Mouse (Mus musculus): ENCODE measurements around the gene Clmp. TPM values are rescaled to one million over a fixed set of nuclear protein-coding genes. Genes with fewer than 3 reads are reported as not detected.
A peak's percentile ranks its signal among the peaks of the same experiment; 100 is the strongest.
"Not testable (repeated sequence)": the region's sequence is repeated elsewhere in the genome, so short reads cannot be mapped to it uniquely, and the experiment has no call there.

Gene Clmp
- total and polyA plus RNA-seq, 2 experiments from 2014 or later = 42.3 to 66.0 TPM

DNA sequence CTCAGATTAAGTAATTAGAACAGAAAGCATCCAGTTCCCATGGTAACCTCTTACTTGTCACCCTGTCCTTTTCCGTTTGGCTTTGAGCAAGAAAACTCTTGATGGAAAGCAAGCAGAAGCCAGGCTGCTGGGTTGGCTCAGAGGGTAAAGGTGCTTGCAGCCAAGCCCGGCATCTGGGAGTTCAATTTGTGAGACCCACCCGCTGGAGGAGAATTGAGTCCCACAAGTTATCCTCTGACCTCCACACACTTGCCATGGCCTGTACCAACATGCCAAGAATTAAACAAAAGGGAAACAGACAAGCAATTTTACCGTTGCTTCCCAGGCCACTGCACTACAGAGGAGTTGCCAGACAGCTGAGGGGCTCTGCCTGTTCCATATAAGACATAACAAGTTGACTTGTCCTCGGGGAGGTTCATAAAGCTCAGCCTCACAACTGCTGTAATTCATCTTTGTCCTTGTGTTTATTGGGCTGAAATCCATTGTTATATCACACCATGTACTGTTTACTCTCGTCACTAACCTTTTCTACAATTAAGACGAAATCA lies 80.4 kb downstream of the Clmp start:
- Histone ChIP-seq H3K27ac (no peak overlapping the region), H3K4me2 (ENCODE audit: low read depth, low read length) (no peak overlapping the region), H3K4me1 (ENCODE audit: insufficient read depth, low read length) (no peaks in the 10 kb centered on the region), H3K9ac (replicated peaks; ENCODE audit: low read length) (no peak overlapping the region), H3K4me3 (ENCODE audit: low read length) (no peak overlapping the region), H3K36me3 (ENCODE audit: insufficient read depth, low read length) (peaks cover 9% of the 10 kb centered on the region; the same call in 1 of the 2 replicates), H3K9me3 (ENCODE audit: low read length) (no peaks in the 10 kb centered on the region), H3K27me3 (ENCODE audit: insufficient read depth, low read length) (no peaks in the 10 kb centered on the region)
- DNase-seq (ENCODE audit: low spot score) = no peak
- TF ChIP-seq CTCF (IDR thresholded peaks at IDR 0.05; ENCODE audit: low read depth) = no peak
- ATAC-seq = no peak
- WGBS = 49% methylated on average over 7 of the region's 7 CpGs

GRCm38 (mm10) chr9:40767946-40768345 lies 82.2 kb downstream of the Clmp start:
- TF ChIP-seq CTCF (IDR thresholded peaks at IDR 0.05; ENCODE audit: low read depth) = no peak
- no peak for ATAC-seq

DNA sequence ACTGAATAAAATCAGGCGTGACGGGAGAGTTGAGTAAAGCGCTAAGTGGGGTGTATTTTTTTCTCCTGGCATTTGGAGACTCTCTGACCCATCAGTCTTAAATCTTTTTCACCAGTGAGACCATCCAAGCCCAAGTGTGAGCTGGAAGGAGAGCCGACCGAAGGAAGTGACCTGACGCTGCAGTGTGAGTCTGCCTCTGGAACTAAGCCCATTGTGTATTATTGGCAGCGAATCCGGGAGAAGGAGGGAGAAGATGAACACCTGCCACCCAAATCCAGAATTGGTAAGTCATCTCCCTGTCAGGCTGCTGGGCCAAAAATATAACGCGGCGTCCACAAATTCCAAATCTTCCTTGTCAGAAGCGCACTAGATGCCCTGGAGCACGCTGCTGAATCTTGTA lies 86.5 kb downstream of the Clmp start:
- Histone ChIP-seq H3K9ac (replicated peaks; ENCODE audit: low read length) (no peak overlapping the region), H3K4me2 (ENCODE audit: low read depth, low read length) (no peak overlapping the region), H3K4me3 (ENCODE audit: low read length) (no peak overlapping the region), H3K4me1 (ENCODE audit: insufficient read depth, low read length) (no peaks in the 10 kb centered on the region), H3K36me3 (ENCODE audit: insufficient read depth, low read length) (no peaks in the 10 kb centered on the region), H3K27ac (no peak overlapping the region), H3K9me3 (ENCODE audit: low read length) (no peaks in the 10 kb centered on the region), H3K27me3 (ENCODE audit: insufficient read depth, low read length) (no peaks in the 10 kb centered on the region)
- DNase-seq (ENCODE audit: low spot score) (peak; percentile 47), ATAC-seq (0 out of 2 replicates have a peak, but pooled peaks have one; percentile 32)
- whole genome bisulfite sequencing = 58% methylated on average over 13 of the region's 13 CpGs
- no peak for TF ChIP-seq CTCF (IDR thresholded peaks at IDR 0.05; ENCODE audit: low read depth)

More at GRCm38 (mm10) chr9:40767946-40768345, 82.2 kb downstream of the Clmp start:
- DNase-seq (ENCODE audit: low spot score) = no peak
- 0 out of 2 replicates have a peak, but pooled peaks cover 7% of the 10 kb centered on the region for H3K36me3 ChIP-seq (ENCODE audit: insufficient read depth, low read length)
- no peak overlapping the region for H3K4me3 ChIP-seq (ENCODE audit: low read length)
- H3K4me2 ChIP-seq (ENCODE audit: low read depth, low read length) = no peak overlapping the region
- no peaks in the 10 kb centered on the region for H3K27me3 ChIP-seq (ENCODE audit: insufficient read depth, low read length)
- H3K9me3 ChIP-seq (ENCODE audit: low read length) = no peaks in the 10 kb centered on the region
- no peak overlapping the region for H3K9ac ChIP-seq (replicated peaks; ENCODE audit: low read length)
- no peak overlapping the region for H3K27ac ChIP-seq
- 78% methylated on average over 4 of the region's 4 CpGs for WGBS
- H3K4me1 ChIP-seq (ENCODE audit: insufficient read depth, low read length) = no peaks in the 10 kb centered on the region

DNA sequence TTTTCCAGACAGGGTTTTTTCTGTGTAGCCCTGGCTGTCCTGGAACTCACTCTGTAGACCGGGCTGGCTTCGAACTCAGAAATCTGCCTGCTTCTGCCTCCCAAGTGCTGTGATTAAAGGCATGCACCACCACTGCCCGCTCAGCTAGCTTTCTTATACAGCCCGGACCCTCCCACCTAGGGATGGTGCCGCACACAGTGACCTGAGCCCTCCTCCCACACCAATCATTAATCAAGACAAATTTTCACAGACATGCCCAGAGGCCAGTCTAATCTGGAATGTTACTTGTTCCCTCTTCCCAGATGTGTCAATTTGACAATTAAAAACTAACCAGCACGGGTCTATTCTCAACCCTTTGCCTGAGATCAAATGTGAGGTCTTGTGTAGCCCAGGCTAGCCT lies 87.4 kb downstream of the Clmp start:
- H3K4me3 ChIP-seq (ENCODE audit: low read length); ATAC-seq; DNase-seq (ENCODE audit: low spot score); H3K4me2 ChIP-seq (ENCODE audit: low read depth, low read length); H3K27me3 ChIP-seq (ENCODE audit: insufficient read depth, low read length); H3K9me3 ChIP-seq (ENCODE audit: low read length); H3K27ac ChIP-seq; H3K9ac ChIP-seq (replicated peaks; ENCODE audit: low read length); H3K4me1 ChIP-seq (ENCODE audit: insufficient read depth, low read length); H3K36me3 ChIP-seq (ENCODE audit: insufficient read depth, low read length): not testable (repeated sequence)
- 84% methylated on average over 6 of the region's 6 CpGs for WGBS

DNA sequence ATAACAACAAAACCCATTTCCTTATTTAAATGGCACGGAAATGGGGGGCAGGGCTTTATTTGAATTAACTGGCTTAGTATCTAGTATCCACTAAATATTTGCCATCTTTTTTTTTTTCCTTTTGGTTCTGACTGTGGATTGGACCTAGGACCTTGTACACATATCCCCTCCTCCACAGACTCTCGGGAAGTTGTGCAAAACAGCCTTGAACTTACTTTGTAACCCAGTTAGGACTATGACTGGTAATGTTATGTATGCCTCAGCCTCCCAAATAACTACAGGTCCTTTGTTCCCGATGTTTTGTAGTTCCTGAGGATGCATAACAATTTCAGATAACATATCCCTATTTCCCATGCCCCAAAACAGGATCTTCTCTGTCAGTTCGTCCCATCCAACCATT lies 88.1 kb downstream of the Clmp start:
- 88% methylated on average over 4 of the region's 4 CpGs for WGBS
- Histone ChIP-seq H3K4me2 (ENCODE audit: low read depth, low read length) (no peak overlapping the region), H3K4me1 (ENCODE audit: insufficient read depth, low read length) (no peaks in the 10 kb centered on the region), H3K4me3 (ENCODE audit: low read length) (no peak overlapping the region), H3K27me3 (ENCODE audit: insufficient read depth, low read length) (no peaks in the 10 kb centered on the region), H3K36me3 (ENCODE audit: insufficient read depth, low read length) (no peaks in the 10 kb centered on the region), H3K9ac (replicated peaks; ENCODE audit: low read length) (no peak overlapping the region), H3K27ac (no peak overlapping the region), H3K9me3 (ENCODE audit: low read length) (no peaks in the 10 kb centered on the region)
- no peak for TF ChIP-seq CTCF (IDR thresholded peaks at IDR 0.05; ENCODE audit: low read depth)
- no peak for ATAC-seq
- DNase-seq (ENCODE audit: low spot score) = no peak

GRCm38 (mm10) chr9:40776044-40776443 lies 90.3 kb downstream of the Clmp start:
- TF ChIP-seq CTCF (IDR thresholded peaks at IDR 0.05; ENCODE audit: low read depth) = no peak
- no peak overlapping the region for H3K4me2 ChIP-seq (ENCODE audit: low read depth, low read length)
- DNase-seq (ENCODE audit: low spot score) = no peak
- H3K9ac ChIP-seq (replicated peaks; ENCODE audit: low read length) = no peak overlapping the region
- no peak for ATAC-seq
- H3K9me3 ChIP-seq (ENCODE audit: low read length) = no peaks in the 10 kb centered on the region
- H3K36me3 ChIP-seq (ENCODE audit: insufficient read depth, low read length) = no peaks in the 10 kb centered on the region; the same call in 1 of the 2 replicates
- H3K27me3 ChIP-seq (ENCODE audit: insufficient read depth, low read length) = no peaks in the 10 kb centered on the region
- H3K4me1 ChIP-seq (ENCODE audit: insufficient read depth, low read length) = no peaks in the 10 kb centered on the region
- H3K4me3 ChIP-seq (ENCODE audit: low read length) = no peak overlapping the region
- H3K27ac ChIP-seq = no peak overlapping the region
- WGBS = 45% methylated on average over 1 of the region's 1 CpGs

DNA sequence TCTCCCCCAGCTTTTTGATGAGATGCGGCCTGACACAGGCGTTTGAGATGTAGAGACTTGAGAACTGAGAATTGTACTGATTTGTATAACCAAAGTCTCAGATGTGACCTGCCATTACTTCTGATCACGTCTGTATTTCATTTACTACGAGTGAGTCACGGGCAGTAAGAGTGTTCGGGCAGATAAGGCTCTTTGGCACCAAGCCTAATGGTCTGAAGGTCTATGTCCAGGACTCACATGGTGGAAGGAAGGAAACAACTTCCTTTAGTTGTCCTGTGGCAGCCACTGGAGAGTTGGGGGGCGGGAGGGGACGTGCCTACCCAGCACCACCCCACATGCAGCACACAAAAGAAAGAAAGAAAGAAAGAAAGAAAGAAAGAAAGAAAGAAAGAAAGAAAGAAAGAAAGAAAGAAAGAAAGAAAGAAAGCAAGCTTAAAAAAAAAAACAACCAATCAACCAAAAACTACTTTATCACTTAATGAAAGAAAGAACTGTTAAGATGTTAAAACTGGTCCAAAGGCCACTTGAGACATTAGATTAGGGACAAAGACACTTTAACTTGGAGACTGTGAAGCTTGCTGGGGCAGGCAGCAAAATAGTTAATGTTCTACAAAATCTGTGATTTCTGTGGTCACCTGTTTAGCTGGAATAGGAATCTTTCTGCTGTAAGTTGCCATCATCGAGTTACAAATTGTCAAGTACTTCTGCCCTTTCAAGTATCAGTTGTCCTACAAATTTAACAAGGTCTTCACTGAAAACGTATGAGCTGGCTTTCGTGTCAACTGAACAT lies 90.9 kb downstream of the Clmp start:
- no peaks in the 10 kb centered on the region for H3K4me1 ChIP-seq (ENCODE audit: insufficient read depth, low read length)
- ATAC-seq (no peak), DNase-seq (ENCODE audit: low spot score) (no peak)
- no peaks in the 10 kb centered on the region for H3K27me3 ChIP-seq (ENCODE audit: insufficient read depth, low read length)
- WGBS = 70% methylated on average over 11 of the region's 11 CpGs
- no peaks in the 10 kb centered on the region for H3K9me3 ChIP-seq (ENCODE audit: low read length)
- H3K27ac ChIP-seq = no peak overlapping the region
- H3K9ac ChIP-seq (replicated peaks; ENCODE audit: low read length) = no peak overlapping the region
- no peaks in the 10 kb centered on the region; the same call in 1 of the 2 replicates for H3K36me3 ChIP-seq (ENCODE audit: insufficient read depth, low read length)
- H3K4me3 ChIP-seq (ENCODE audit: low read length) = no peak overlapping the region
- no peak for TF ChIP-seq CTCF (IDR thresholded peaks at IDR 0.05; ENCODE audit: low read depth)
- no peak overlapping the region for H3K4me2 ChIP-seq (ENCODE audit: low read depth, low read length)
